Mouse (Mus musculus): Measurements from ENCODE around the gene Csl.

Csl gene

DNA sequence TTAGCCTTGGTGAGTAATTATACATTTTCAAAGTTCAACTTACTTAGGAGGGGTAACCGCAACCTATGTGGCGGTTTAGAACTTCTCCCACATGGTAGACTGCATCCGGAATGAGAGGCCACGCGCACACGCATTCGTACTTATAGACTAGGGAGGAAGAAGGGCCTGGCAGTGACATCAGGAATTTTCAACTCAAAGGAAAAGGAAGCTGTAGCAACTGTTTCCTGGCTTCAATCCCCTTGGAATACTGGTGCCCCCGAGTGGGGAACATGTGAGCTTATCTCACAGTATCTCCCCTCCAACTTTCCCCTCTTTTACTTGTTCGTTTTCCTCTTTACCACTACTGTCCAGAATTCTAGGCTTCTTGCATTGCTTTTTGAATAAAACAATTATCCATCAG, at the start of gene Csl:
TSS of gene Csl (minus strand) at position 101 of the 400 bp plus-strand sequence.
- no peak for DNase-seq

DNA sequence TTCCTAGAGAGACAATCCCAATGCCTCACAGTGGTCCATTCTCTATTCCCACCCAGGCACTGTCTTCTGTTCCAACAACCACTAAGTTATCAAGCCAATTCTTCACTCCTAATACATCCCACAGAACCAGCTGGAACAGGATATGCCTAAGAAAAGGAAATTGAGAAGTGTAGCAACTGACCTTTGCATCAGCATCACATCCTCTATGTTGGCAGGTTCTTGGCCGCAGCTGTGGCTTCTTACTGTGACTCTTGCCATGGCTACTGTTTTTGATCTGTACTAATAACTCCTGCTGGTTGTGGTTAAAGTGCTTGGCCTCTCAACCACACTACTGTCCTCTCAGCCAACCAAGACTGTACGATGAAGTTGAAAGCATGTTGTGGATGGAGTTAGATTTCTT, 30.0 kb upstream of the Csl start:
- DNase-seq = no peak

DNA sequence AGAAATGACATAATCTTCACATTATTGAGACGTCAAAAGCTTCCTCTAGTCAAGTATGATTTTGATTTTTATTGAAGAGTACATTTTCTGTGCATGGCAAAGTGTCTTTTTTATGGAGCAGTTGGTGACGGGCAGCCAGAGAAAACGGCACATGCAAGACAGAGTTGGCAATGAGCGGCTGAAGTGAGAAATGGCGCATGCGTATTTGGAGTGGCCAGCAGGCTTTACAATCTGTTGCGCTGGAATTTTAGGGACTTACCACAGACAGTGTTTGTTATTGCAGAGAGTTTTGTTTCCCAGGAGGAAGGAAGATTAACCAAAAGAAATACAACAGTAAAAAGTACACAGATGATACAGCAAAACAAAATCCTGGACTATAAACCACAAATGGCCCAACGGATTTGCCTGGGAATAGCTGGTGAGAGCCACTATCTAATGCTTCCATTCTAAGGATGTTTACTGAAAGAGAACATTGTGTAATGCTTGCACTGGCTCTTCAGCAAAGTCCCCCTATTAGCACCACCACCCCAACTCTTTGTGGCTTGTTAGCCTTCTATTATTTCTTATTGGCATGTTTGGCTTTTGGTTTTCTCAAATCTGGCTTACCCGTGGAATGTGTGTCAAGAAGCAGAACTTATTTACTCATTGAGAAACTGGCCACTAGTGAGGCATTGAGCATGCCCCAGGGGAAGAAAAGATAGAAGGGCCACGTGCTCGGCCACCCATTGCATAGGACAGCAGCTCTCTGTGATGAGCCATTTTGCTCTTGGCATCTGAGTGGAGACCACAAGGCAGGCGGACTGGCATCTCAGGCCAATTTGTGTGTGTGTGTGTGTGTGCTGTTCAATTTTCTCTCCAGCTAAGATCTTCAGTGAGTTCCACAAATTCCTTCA, 15.0 kb upstream of the Csl start:
- DNase-seq = no peak

DNA sequence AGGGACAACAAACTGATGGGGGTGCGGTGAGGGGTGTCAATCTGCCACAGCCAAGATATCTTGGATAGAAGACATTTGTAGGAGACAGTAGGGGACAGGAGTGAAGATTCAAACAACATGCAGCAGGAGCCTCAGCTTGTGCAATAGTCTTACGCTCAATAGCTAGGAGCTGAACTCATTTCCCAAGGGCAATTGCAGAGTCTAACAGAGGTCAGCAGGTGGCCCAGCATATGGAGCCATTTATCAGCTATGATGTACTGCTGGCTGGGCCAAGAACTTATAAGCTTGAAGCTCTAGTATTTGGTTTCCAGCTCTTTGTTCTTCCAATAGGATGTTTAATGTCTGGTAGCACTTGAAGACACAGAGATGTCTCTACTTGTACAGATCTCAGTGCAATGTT, 9.3 kb downstream of the Csl start:
- no peak for DNase-seq

DNA sequence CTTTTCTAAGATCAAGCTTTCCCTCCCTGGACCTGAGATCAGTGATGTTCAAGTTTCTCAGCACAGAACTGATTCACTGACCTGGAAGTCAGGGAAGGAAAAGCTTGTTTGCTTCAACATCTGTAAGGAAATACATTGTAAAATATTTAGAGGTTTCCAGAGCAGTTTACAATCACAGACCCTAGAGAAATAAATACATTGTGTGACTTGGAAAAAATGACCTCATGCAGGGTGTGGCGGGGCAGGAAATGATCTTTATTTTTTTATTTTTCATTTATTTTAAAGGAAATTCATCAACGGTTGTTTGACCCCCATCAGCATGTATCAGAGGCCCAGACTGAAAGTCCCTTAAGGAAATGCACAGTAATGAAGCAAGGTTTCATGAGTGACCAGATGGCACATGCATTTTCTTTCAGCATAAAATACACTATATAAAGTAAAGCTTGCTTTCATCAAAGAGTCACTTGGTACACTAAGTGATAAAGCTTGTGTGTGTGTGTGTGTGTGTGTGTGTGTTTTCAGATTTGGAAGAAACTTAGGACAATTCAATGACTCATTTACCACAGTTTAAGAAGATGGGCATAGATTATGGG, 10.7 kb downstream of the Csl start:
- DNase-seq = no peak

DNA sequence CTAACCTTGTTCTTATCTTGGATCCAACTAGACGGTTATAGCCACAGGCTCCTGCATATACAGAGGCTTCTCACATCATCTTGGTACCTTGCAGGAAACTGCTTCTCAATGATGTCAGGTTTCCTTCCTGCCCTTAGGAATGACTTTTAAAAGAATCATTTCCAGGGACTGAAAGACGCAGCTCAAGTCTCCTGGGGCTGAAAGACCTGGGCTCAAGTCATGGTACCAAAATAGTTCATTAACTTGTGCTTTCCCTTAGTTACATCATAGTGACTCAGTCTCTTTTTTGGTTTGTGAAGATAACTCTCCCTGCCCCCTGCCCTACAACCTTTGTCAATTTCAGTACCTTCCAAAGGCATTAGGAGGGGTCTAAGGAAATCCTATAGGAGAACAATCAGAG, 11.4 kb downstream of the Csl start:
- DNase-seq = no peak

DNA sequence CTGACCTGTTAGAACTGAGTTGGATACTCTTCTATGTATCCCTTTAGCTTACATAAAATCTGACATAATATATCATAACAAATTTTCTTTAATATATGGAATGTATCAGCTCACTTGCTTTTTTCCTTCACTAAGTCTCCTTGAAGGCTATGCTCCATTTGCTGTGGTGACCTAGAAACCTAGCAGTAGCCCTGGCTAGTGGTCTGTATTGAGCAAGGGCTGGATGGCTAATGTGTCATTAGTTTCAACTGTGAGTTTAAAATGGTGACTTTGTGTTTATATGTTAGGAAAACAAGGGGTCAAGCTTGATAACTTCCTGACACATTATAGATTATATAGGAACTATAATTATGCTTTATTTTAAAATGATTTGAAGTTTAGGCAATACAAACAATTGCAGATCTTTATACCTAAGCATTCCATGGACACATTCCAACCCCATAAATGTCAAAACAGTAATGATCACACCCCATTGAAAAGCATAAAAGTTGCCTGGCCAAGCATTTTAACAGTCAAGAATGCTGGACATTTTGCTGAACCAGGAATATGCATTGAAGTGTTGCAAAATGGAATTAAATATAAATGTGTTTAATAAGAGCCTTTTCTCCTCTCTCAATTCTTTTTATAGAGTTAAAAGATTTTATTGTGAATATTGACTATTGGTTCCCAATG, 17.7 kb downstream of the Csl start:
- no peak for DNase-seq

DNA sequence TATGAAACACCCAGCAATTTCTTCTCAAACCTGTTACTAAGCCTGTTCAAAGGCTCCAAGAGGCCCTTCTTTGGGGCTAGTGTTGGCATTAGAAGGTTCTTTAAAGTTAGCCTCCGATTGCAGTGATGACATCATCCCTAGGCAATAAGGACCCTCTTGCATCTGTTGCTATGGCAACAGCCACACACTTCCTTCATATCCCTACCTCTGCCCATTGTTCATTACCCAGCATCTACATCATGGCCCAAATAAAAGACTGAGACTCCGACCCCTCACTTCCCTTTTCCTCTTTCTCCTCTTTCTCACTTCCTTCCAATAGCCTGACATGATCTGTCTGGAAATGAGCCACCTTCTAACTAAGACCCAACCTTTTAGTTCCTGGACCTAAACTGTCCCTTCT, 46.3 kb downstream of the Csl start:
- no peak for DNase-seq

DNA sequence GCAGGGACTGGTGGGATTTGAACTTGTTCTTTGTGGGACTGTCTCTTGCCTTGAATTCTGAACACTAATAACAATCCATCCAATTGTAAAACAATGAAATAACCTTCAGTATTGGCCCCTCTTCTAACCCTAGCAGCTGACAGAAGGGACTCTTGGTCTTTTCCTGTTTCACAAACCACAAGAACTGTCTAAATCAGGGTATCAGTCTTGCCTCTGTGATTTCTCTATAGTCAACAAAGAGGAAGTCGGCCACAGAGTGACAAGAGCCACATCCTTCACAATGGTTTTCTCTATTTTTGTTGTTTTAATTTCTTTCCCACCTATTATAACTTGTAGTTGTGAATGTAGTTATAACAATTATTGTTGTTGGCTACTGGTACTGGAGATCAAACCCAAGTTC, 47.9 kb downstream of the Csl start:
- no peak for DNase-seq
